Mouse (Mus musculus) G1E (cell line): Measurements from ENCODE around the gene Gng12. TPM values are rescaled to one million over a fixed set of nuclear protein-coding genes. Genes with fewer than 3 reads are reported as not detected.

Experiments
- ATAC-seq: 2 replicates; pipeline ENCODE4 v1.8.0; 2016; ENCODE audit warnings: mild to moderate bottlenecking; ENCODE audit not compliant: insufficient number of reproducible peaks, poor library complexity, low FRiP score, severe bottlenecking; ENCODE audit errors: extremely low read depth
- DNase-seq: peaks from one replicate; pipeline ENCODE4 v3.0.0; 2012; ENCODE audit warnings: low spot score
- H3K27me3 ChIP-seq: 2 replicates; pipeline ENCODE4 v1.6.1; 2012; ENCODE audit warnings: mild to moderate bottlenecking, low read length, inconsistent platforms; ENCODE audit not compliant: insufficient read depth
- H3K36me3 ChIP-seq: replicated peaks from 2 replicates; pipeline ENCODE3; 2012; ENCODE audit warnings: mild to moderate bottlenecking, inconsistent platforms
- H3K4me1 ChIP-seq: 2 replicates; pipeline ENCODE4 v1.6.1; 2012; ENCODE audit warnings: low read depth, low read length, inconsistent platforms, mixed read lengths; ENCODE audit not compliant: insufficient read depth
- H3K4me3 ChIP-seq: 2 replicates; pipeline ENCODE4 v1.5.1; 2012; ENCODE audit warnings: low read depth, mild to moderate bottlenecking, inconsistent platforms, low read length, moderate library complexity, mixed read lengths
- H3K9me3 ChIP-seq: replicated peaks from 2 replicates; pipeline ENCODE4 v1.6.1; 2012; ENCODE audit warnings: inconsistent platforms
- CTCF ChIP-seq: IDR thresholded peaks from 2 replicates; pipeline ENCODE4 v1.5.1; 2012; ENCODE audit warnings: low read depth, low read length, inconsistent platforms, mixed read lengths
- GATA1 ChIP-seq: IDR thresholded peaks from 2 replicates; pipeline ENCODE4 v1.6.1; 2012; ENCODE audit warnings: borderline replicate concordance, low read length, inconsistent platforms, mixed read lengths
- GATA2 ChIP-seq: IDR thresholded peaks from 2 replicates; pipeline ENCODE4 v1.6.1; 2012; ENCODE audit warnings: low read depth, low read length, inconsistent platforms, borderline replicate concordance
- POLR2AphosphoS5 ChIP-seq: IDR thresholded peaks from 2 replicates; pipeline ENCODE4 v1.6.1; 2012; ENCODE audit warnings: low read depth, low read length, inconsistent platforms; ENCODE audit not compliant: insufficient replicate concordance
- TAL1 ChIP-seq: conservative IDR thresholded peaks from 2 replicates; pipeline ENCODE4 v1.6.1; 2012; ENCODE audit warnings: low read depth, low read length, inconsistent platforms, mixed read lengths
- polyA plus RNA-seq: library from polyadenylated mRNA; stranded (reverse); fragments of >175 nt; gene quantifications from 2 replicates; pipeline ENCODE4 v1.2.3, GENCODE M21; 2012
- total RNA-seq, 2 experiments: library from RNA; stranded (forward) in 1 of 2; stranded (reverse) in 1 of 2; fragments of 200-1000 nt in 1 of 2; fragments of >200 nt in 1 of 2; fragmentation: Nextera tagmentation in 1 of 2; gene quantifications; 2 replicates each; pipeline ENCODE4 v1.2.3; 2014 to 2017

Gng12 gene
- total and polyA plus RNA-seq, 3 experiments, result 0.11 to 0.53 TPM; not detected in 1

DNA sequence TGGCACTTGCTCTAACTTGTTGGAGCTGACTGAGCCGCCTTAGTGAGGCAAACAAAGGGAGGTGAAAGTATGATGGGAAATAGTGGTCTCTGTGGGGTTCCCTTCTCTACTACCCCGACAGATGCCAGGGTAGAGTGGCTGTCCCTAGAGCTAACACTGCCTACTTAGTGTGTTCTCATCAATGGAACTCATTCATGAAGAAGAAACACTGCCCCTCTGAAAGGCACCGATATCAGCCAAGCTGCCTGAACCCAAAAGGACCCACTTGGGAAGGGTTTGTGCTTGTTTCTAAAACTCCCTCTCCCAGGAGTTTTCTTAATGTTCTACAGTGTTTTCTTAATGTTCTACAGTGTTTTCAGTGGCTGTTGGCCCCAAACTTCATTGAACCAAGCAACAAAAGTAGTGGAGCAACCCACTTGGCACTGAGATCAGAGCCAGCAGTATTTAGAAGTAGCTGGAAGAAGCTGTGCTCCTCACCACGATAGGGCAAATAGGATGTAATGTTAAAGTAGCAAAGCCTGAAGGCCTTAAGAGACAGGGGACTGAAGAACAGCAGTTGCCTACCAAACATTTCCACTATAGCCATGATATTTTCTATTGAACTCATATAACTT lies 36.1 kb downstream of the Gng12 start:
- no peak for ATAC-seq
- peaks cover 6% of the 10 kb centered on the region; the same call in 1 of the 2 replicates for H3K27me3 ChIP-seq
- TF ChIP-seq GATA2 (no peak), CTCF (no peak), POLR2AphosphoS5 (no peak), GATA1 (no peak), TAL1 (no peak)
- peaks cover 7% of the 10 kb centered on the region for H3K4me1 ChIP-seq
- H3K4me3 ChIP-seq, result no peak overlapping the region
- DNase-seq, result no peak
- no peaks in the 10 kb centered on the region for H3K36me3 ChIP-seq
- no peaks in the 10 kb centered on the region for H3K9me3 ChIP-seq

DNA sequence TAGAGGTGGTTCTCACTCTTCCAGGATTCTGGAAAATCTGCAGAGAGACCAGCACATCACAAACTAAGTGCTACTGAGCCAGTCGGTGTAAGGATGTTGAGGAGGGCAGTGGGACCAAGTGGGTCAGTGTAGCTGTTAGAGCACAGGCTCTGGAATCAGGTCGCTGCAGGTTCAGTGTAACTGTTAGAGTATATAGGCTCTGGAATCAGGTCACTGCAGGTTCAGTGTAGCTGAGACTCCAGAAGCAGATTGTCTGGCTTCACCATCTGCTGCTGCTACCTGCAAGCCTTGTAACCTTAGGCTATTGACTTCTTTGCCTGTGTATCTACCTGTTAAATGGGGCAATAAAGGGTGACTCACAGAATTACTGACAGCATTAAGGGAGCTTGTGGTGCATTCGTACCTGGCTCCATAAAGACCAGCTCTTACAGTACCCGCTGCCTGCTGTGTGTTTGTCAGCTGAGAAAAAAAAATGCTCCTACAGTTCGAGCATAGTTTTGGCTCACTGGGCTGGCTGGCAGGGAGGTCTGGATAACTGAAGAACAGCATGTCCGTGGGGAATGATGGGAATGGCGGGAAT lies 44.5 kb downstream of the Gng12 start:
- no peak for ATAC-seq
- Histone ChIP-seq H3K9me3 (no peaks in the 10 kb centered on the region), H3K36me3 (no peaks in the 10 kb centered on the region), H3K4me3 (no peak overlapping the region), H3K27me3 (peaks cover 3% of the 10 kb centered on the region; the same call in 1 of the 2 replicates), H3K4me1 (peaks cover 6% of the 10 kb centered on the region)
- TF ChIP-seq GATA1 (no peak), POLR2AphosphoS5 (no peak), CTCF (no peak), GATA2 (no peak), TAL1 (no peak)
- no peak for DNase-seq

- Histone ChIP-seq H3K4me1 (peaks cover 6% of the 10 kb centered on the region), H3K27me3 (peaks cover 3% of the 10 kb centered on the region; the same call in 1 of the 2 replicates), H3K9me3 (no peaks in the 10 kb centered on the region), H3K4me3 (no peak overlapping the region), H3K36me3 (no peaks in the 10 kb centered on the region)
- ATAC-seq (no peak), DNase-seq (no peak)
- TF ChIP-seq GATA1, result no peak
- TF ChIP-seq CTCF, result no peak
- TF ChIP-seq TAL1, result no peak
- TF ChIP-seq POLR2AphosphoS5, result no peak
Observed at GRCm38 (mm10) chr6:66941792-66942191, 45.6 kb downstream of the Gng12 start.

- no peak for ATAC-seq
- Histone ChIP-seq H3K4me3 (no peak overlapping the region), H3K9me3 (no peaks in the 10 kb centered on the region), H3K36me3 (no peaks in the 10 kb centered on the region), H3K27me3 (peaks cover 3% of the 10 kb centered on the region; the same call in 1 of the 2 replicates), H3K4me1 (peaks cover 6% of the 10 kb centered on the region)
- no peak for DNase-seq
- no peak for TF ChIP-seq GATA1
- TF ChIP-seq POLR2AphosphoS5, result no peak
- no peak for TF ChIP-seq TAL1
- TF ChIP-seq CTCF, result no peak
- TF ChIP-seq GATA2, result no peak
Observed at GRCm38 (mm10) chr6:66942826-66943225, 46.6 kb downstream of the Gng12 start.

- Histone ChIP-seq H3K4me1 (peaks cover 12% of the 10 kb centered on the region), H3K4me3 (no peak overlapping the region), H3K9me3 (no peaks in the 10 kb centered on the region), H3K36me3 (no peaks in the 10 kb centered on the region), H3K27me3 (peaks cover 3% of the 10 kb centered on the region; the same call in 1 of the 2 replicates)
- no peak for TF ChIP-seq TAL1
- no peak for TF ChIP-seq GATA2
- TF ChIP-seq POLR2AphosphoS5, result no peak
- TF ChIP-seq CTCF, result no peak
- TF ChIP-seq GATA1, result no peak
- ATAC-seq, result no peak
- DNase-seq, result no peak
Observed at GRCm38 (mm10) chr6:66943367-66944189, 47.4 kb downstream of the Gng12 start.
